Mouse (Mus musculus) thymus, postnatal 25 days (tissue): ENCODE results near the gene Hist1h4b.

Experiments
- DNase-seq: peaks from one replicate; pipeline ENCODE4 v3.0.0; 2022

The Hist1h4b gene

DNA sequence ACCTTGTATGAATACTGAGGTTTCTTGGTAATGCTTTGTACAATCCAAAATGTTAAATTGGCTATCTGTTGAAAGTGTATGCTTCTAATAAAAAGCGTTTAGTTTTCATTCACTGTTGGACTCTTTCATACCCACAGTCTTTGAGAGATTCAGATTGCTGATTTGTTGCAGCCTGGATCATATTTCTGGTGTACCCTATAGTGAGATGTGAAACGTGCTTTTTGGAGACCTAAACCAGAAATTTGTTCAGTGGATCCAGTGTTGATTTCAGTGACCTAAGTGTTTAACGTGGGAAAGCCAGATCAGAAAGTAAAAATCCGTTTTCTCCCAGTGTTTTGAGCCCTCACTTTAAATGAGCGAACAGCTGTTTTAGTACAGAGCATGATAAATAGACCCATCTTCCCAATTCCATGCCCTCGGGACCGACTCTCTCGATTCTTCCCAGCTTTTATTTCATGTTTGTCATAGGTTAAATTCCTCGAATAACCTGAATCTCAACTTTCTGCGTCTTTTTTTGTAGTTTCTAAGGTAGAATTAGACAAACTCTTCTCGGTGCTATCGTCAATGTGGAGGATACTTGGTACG lies 16.5 kb upstream of the Hist1h4b start:
- DNase-seq, result no peak

DNA sequence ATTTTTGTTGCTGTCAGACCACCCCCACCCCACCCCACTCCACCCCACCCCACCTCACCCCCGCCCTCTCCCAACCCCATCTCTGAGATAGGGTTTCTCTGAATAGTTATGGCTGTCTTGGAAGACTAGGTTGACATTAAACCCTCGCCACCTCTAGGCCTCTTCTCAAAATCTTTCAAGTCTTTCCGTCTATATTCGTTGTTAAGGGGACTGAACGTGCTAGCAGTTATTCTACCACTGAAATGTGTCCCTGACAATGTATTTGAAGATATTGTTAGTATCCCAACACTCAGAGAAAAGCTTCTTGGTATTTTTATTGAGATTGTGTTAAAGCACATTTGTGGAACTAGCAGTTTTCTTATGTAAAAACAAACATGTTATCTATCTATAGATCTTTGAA lies 15.9 kb upstream of the Hist1h4b start:
- DNase-seq, result no peak

- DNase-seq, result no peak
These were observed 14.8 kb upstream of the Hist1h4b start for GRCm38 (mm10) chr13:23742007-23742406.

DNA sequence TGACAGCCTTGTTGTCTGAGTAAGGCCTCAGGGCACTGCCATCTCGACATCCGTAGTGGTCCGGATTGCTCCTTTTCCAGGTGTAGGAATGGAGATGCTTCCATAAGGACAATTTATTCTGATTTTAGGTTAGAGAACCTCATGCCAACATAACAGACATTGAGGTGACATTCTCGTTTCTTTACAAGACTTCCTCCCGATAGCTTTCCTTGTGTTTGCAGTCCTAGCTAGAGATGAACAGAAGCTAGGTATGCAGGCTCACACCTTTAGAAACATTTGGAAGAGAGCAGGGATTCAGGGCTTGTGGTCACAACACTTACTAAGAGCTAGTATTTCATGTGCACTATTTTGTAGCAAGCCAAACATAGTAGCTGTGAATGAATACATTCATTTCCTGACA lies 13.6 kb upstream of the Hist1h4b start:
- DNase-seq, result no peak

- DNase-seq, result no peak
These were observed 12.8 kb upstream of the Hist1h4b start for GRCm38 (mm10) chr13:23743963-23744362.

DNA sequence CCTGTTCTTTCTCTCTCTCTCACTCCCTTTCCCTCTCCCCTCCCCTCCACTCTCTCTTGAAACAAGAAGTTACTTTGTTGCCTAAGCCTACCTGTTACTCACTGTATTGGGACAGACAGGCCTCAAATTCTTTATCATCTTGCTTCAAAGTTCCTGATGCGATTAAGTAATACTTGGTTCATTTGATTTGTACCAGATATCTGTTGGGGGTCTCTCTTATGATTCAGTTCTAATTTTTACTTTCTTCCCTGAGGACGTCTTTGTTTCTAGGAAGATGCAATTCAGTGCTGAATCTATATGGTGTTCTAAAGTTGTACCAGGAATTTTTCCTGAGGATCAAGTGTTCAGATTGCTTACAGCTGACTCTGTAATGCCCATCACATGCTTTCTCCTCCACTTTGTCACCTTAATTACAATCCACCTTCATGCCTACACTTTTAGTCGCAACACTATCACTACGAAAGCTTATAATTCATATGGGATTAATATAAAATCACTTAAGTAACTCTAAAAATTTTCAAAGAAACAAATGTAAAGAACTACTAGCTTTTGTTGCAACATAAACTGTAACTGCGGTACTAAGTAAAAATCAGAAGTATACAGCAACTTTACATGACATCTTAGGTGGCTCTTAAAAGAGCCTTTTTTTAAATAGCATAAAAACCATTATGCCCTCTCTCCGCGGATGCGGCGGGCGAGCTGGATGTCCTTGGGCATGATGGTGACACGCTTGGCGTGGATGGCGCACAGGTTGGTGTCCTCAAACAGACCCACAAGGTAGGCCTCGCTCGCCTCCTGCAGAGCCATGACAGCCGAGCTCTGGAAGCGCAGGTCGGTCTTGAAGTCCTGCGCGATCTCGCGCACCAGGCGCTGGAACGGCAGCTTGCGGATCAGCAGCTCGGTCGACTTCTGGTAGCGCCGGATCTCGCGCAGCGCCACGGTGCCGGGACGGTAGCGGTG lies 12.1 kb upstream of the Hist1h4b start:
- peak; percentile 34 for DNase-seq

DNA sequence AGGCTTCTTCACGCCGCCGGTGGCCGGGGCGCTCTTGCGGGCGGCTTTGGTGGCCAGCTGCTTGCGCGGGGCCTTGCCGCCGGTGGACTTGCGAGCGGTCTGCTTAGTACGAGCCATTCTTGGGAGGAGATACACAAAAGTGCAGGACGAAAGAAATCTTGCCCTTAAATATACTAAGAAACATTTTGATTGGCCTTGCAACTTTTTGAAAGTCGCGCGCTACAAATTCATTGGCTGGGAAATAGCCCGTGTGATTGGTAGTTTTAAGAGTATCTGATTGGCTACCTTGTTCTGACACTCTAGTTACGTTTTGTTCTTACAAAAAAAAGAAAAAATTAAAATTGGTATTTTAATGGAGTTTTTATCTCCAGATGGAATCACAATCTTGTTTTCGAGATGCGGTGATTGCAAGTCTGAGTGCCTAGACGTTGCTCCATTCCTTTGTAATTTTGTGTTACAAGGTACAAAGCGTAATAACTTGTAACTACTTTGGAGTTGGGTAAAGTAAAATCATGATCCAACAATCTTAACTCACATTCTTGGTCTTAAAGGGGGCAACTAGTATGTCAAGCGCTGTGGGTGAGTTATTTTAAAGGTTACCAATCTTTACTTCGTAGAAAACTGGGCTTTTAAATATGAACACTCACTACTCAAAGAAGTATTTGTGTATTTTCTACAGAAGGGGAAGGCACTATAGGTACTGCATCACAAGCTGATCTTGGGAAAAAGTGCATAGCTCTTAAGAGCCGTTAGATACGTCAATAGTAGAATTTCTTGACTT lies 11.2 kb upstream of the Hist1h4b start, which contains the start of gene Hist1h3c:
Hist1h3c (minus strand) TSS at position 222 of the 781 bp plus-strand sequence.
- peak; percentile 86 for DNase-seq

GRCm38 (mm10) chr13:23746201-23747080 lies 10.4 kb upstream of the Hist1h4b start, which contains the start of gene Hist1h2bb:
Gene Hist1h2bb (plus strand): TSS chr13:23746734.
- peak; percentile 81 for DNase-seq

GRCm38 (mm10) chr13:23747081-23747891 lies 9.5 kb upstream of the Hist1h4b start:
- no peak for DNase-seq

- DNase-seq, result no peak
These were observed 8.9 kb upstream of the Hist1h4b start for GRCm38 (mm10) chr13:23747892-23748288.

DNA sequence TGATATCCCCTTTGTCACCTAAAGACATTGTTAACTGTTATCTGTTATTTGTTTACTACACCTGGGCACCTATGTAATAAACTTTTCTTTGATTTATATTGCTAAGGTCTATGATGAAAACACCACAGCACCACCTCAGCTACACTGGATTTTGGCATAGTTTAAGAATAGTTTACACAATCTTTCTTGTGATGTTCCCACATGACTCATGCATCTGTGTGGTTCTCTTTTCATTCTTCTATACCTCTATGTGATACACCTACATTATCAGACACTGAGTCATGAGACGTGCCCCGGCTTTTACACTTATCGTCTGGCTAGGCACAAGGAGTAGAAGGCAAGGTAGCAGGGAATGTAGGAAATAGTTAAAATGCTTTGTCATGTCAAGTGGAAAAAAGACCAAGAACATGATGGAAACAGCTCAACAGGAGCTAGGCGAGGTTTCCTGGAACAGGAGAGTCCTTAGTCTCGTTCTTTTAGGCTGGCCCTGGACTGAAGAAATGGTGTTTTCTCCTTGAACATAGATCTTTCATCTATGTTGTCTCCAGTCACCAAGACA lies 7.2 kb upstream of the Hist1h4b start:
- no peak for DNase-seq

DNA sequence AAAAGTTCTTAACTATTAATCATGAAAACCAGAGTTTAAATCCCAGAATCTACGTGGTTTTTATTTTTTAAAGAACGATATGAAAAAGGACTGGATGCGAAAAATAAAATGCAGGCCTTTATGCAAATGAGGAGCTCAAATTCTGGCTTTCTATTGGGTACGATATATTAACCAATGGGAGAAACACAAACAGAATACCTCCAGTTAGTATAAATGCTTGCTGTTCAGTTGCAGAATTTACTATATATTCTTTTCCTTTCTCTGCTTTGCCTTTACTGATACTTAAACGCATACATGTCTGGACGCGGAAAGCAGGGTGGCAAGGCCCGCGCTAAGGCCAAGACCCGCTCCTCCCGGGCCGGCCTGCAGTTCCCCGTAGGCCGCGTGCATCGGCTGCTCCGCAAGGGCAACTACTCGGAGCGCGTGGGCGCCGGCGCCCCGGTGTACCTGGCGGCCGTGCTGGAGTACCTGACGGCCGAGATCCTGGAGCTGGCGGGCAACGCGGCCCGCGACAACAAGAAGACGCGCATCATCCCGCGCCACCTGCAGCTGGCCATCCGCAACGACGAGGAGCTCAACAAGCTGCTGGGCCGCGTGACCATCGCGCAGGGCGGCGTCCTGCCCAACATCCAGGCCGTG lies 5.9 kb upstream of the Hist1h4b start, which contains the start of gene Hist1h2ab:
Hist1h2ab (plus strand) TSS at position 288 of the 639 bp plus-strand sequence.
- DNase-seq, result peak; percentile 80

GRCm38 (mm10) chr13:23751478-23751956 lies 5.3 kb upstream of the Hist1h4b start:
- DNase-seq, result no peak

- peak; percentile 88 for DNase-seq
These were observed 4.6 kb upstream of the Hist1h4b start, which contains the start of gene Hist1h3b for GRCm38 (mm10) chr13:23752067-23752741. Gene Hist1h3b (plus strand): TSS chr13:23752267.

DNA sequence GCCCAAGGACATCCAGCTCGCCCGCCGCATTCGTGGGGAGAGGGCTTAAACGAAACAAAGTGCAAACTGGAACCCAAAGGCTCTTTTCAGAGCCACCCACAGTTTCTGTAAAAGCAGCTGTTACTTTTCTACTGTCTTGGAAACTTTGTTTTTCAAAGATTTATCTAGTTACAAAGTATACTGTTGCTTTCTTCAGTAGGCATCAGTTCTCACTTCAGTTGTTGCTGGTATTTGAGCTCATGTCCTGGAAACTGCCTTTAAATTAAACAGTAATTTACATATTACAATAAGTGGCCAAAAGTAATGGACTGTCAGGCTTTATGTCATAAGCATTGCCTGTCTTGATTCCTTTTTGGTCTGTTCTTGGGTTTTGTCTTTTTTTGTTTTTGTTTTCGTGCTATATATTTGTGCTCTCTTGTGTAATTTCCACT lies 4.1 kb upstream of the Hist1h4b start:
- DNase-seq, result no peak

DNA sequence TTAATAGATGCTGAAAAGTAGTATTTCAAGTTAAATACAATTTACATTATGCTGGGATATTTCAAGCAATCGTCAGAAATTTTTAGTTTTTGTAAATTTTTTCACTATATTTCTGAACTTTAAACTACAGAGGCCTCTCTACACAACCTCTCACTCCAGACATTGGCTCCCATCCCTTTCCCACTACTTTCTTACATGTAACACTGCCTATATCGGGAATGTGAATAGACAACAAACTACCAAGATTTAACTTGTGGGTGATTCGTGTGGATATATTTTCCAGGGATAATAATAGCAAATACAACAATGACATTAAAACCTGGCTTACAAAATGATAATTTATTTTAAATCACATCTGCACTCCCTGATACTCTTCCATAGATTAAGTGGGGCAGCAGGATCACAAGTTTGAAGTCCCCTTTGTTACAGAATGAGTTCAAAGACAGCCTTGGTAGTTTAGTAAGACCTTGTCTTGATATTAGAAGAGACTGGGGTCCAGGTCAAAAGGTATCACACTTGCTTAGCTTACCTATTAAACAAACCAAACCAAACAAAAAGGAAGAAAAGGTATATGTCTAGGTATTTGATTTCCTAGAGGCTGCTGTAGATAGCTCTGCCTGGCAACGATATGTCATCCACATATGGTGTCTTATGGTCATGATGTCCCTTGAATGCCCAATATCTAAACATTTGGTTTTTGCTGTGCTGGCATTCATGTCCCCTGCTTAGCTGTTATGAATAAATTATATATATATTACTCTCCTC lies 3.3 kb upstream of the Hist1h4b start:
- DNase-seq, result no peak

DNA sequence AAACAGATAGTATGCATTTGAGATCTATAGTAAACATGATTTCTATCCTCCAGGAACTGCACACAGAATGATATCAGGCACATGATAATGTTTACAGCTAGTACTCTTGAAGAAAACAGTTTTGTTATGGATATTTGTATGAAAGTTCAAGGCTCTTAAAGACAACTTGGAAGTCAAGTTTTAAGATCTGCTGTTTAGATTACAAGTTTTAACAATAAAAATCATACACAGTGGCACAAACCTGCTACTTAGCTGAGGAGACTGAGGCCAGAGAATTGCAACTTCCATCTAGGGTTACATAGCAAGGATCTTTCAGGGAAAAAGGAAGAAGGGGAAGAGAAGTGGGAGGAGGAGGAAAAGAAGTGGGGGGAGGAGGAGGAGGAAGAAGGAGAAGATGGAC lies 1.8 kb upstream of the Hist1h4b start:
- DNase-seq, result no peak

DNA sequence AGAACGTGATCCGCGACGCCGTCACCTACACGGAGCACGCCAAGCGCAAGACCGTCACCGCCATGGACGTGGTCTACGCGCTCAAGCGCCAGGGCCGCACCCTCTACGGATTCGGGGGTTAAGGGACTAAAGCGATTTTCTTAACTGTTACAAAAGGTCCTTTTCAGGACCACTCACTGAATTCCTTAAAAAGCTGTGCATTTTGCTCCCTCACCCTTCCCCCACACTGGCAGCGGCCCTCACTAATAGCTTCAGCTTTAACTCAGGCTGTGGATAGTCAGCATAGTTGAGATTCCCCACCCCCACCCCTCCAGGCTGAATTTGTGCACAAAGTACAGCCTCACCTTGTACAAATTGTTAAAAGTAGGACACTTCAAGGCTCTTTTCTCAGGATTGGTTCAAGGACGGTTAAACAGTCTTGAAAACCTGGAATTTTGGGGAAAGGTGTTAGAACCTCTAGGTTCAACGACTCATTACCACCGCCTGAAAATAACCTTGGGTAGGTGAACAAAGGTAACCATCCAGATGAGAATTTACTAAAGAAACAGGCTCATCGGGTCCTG lies 479 bp downstream of the Hist1h4b start:
- DNase-seq, result no peak
